Mouse (Mus musculus) brain, adult 2 months (tissue): ENCODE measurements at regions not wholly inside any gene's neighbourhood (a gene's known extent, or its start where the extent isn't known, plus 50 kb on each side); places are given as distances from the start of the nearest gene placed in this dataset.

ENCODE experiments used
- DNase-seq: peaks from one replicate; pipeline ENCODE4 v3.0.0; 2011; ENCODE audit warnings: low read depth, low spot score

GRCm38 (mm10) chr13:31240546-31240945 is 266.5 kb downstream of the Gm5447 start:
- DNase-seq: no peak

DNA sequence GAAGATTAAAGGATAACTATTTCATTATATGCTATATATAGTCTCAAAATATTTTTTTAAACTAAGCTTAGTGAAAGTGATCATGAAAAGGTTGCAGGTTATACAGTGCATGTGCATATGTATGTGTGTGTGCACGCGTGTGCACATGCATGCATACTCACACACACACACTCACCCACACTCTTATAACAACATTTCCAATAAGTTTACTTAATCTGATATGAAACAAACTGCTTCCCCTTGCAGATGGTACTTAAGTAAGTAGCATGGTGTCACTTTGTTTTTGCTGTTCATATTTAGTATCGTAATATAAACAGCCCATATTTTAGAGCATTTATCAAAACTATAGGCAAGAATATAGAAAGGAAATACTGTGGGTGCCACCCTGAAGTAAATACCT is 275.0 kb downstream of the Gm5447 start:
- DNase-seq: no peak

GRCm38 (mm10) chr13:31249525-31249924 is 275.5 kb downstream of the Gm5447 start:
- DNase-seq: peak; percentile 80

GRCm38 (mm10) chr13:31254016-31254415 is 280.0 kb downstream of the Gm5447 start:
- no peak for DNase-seq

- no peak for DNase-seq
These were observed 280.7 kb downstream of the Gm5447 start for GRCm38 (mm10) chr13:31254744-31255143.

DNA sequence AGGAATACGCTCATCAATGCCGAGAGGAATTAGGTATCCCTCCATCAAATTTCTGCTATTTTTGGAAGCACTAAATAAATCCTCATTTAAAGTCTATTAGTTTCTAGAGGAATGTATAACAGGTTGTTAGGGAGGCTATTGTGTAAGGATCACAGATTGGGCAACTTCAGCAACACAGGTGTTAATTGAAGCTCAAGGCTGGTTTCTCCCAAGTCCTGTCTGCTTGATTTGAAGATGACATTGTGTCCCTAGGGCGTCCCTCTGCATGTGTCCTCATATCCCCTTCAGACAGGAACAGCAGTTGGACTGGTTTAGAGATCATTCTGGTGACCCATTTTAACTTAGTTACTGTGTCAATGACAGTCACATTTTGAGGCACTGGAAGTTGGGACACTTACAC is 281.5 kb downstream of the Gm5447 start:
- no peak for DNase-seq

DNA sequence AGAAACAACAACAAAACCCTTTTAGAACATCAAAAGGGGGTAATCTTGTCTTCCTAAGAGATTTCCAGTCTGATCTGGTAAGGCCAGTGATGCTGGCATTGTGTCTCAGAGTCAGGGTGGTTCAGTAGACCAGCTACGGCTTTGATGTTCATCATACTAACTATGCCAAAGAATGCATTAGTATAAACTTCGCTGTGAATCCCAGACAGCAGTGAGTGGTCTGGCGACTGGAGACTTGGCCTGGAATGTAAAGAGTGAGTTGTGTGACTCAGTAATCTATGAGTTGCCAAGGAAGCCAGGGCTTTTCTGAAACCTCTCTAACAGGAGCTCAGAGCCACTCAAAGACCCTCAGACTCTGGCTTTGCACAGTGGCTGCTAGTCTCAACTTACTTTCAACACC is 288.1 kb upstream of the Foxq1 start:
- no peak for DNase-seq

- DNase-seq: no peak
These were observed 279.8 kb upstream of the Foxq1 start for GRCm38 (mm10) chr13:31276005-31276644.

- no peak for DNase-seq
These were observed 265.3 kb upstream of the Foxq1 start for GRCm38 (mm10) chr13:31290630-31291029.

DNA sequence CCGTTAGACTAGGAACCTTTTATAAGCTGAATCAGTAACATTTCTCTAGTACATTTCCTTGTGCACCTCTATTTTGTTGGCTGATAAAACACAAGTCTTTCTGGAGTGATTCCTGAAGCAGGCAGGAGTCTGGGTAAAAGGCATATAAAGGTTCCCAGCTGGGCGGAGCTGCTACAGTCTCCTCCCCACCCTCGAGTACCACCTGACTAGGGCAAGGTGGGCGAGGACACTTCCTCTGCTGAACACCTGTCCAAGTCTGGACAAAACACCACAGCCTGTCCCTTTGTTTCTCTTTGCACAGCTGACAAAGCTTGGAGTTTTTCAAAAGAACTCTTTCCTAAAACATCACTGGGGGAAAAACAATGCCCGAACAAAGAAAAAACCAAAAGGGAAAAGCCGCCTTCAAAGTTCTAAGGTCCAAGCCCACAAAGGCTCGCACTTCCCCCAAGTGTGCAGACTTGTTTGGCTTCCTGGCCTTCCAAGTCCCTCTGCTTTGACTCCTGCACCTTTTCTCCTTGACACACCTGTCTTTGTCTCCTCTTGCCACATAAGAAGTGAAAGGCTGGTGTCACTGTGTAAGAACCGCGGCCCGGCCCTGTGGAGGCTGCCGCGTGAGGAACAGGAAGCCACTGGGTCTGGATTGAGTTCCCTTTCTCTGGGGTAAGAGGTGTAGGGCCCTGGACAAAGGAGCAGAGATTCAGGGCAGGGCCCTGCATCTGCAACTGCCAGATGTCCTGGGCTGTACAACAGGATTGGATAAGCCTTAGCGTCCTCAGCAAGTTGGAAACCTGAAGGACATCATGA is 263.1 kb upstream of the Foxq1 start:
- DNase-seq: no peak

GRCm38 (mm10) chr13:31294011-31294410 is 261.9 kb upstream of the Foxq1 start:
- no peak for DNase-seq

DNA sequence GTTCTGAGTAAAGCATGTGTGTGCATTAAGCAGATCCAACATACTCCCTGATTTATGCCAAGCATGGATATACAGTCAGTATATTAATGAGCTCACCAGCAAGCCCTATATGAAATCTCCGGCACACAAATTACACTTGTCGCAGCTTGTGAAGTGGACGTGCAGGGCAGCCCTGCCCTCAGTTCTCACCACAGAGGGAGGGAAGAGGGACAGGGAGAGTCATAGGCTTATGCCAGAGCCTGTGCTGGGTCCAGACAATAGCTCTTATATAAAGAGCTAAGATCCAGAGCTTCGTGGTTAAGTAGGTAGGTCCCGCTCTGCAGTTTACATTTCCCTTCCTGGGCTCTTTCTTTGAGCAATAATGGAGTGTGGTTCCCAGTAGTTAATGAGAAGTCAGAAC is 252.7 kb upstream of the Foxq1 start:
- no peak for DNase-seq

DNA sequence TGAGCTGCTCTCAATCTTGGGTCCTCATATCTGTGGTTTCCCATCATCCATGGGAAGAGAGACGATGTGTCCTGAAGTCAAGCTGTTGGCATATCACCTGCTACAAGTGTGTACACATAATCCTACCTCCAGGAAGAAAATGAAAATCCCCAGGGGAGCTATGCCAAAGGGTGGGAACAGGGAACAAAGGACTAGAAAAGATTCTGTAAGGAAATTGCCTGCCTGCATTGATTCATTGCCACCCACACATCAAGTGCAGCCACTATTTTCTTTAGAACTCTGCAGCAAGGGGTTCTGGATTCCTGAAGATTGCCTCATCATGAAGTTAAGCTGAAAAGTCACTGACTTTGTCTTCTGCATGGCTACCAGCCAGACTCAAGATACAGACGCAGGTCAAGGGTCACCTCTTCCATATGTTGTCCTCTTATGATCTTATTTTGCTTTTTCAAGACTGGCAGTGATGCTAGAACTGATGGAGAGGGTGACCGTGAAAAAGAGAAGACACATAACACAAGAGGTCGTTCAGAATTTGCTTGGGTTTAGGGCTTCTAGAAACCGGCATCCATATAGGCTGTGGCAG is 251.6 kb upstream of the Foxq1 start:
- DNase-seq: peak; percentile 15

- no peak for DNase-seq
These were observed 246.8 kb upstream of the Foxq1 start for GRCm38 (mm10) chr13:31309083-31309621.

DNA sequence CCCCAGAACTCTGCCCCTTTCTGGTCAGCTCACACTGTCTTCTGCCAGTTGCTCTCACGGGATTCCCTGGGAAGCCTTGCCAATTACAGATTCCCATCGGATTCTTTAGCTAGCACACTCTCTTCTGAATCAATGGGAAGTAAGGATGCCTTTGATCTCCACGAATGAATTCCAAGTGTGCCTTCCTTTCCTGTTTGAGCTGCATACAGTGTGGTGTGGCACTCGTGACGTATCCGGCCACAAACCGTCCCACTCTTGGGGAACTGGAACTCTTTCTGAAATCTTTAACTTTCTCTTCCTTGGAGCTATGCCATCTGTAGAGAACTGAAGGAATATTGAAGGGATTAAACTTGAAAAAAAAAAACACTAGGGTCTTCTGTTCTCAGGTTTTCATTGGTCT is 243.2 kb upstream of the Foxq1 start:
- DNase-seq: no peak

DNA sequence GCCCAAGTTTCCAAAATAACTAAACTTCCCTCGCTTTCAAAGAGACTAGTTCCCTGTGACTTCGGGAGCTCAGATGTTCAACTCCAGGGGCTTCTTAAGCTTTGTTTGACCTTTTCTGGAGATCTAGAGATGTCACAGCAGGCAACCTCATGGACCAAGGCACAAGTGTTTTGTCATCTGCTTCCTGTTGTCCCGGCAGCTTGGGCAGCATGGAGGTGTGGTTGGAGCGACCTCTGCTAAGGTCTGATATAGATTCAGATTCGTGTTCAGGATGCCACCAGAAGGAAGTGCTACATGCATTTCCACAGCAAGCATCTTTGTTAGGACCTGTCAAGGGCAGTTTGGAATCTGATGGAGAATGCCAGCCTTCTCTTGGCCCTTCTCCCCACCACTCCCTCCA is 242.1 kb upstream of the Foxq1 start:
- DNase-seq: no peak

DNA sequence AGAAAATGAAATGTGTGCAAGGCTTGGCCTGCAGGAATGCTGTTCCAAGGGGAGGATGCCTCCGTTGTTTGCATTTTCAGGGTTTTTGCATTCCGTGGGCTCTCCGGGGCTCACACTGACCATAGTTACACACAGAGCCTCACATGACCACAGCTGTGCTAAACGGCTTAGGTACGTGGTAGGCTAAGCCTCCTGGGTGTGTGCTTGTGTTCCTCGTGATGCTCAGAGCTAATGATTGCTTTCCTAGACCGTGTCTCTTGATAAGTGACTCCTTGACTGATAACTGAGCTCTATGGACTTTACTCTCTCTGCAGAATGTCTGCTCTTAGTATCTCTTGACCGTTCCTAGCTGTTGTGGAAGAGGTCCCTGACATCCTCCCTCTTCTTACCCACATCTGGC is 238.9 kb upstream of the Foxq1 start:
- DNase-seq: no peak

- no peak for DNase-seq
These were observed 237.9 kb upstream of the Foxq1 start for GRCm38 (mm10) chr13:31318008-31318407.

DNA sequence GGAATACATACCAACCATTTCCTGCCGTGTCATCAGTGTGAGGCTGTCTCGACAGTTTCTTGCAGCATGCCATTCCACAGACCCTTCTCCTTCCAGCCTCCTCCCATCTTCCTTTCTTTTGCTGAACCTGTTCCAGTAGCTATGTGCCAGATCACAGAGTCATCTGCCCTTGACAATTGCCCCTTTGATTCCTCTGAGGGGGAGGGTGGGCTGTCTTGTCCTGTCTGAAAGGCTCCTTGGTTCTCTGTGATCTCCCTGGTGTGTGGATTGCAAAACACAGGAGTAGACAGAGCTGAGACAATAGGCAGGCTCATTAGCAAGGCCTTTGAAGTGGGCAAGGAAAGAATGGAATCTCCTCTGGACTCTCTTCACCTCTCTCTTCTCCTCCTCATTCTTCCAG is 234.5 kb upstream of the Foxq1 start:
- peak; percentile 8 for DNase-seq

GRCm38 (mm10) chr13:31326269-31326851 is 229.6 kb upstream of the Foxq1 start:
- DNase-seq: no peak

DNA sequence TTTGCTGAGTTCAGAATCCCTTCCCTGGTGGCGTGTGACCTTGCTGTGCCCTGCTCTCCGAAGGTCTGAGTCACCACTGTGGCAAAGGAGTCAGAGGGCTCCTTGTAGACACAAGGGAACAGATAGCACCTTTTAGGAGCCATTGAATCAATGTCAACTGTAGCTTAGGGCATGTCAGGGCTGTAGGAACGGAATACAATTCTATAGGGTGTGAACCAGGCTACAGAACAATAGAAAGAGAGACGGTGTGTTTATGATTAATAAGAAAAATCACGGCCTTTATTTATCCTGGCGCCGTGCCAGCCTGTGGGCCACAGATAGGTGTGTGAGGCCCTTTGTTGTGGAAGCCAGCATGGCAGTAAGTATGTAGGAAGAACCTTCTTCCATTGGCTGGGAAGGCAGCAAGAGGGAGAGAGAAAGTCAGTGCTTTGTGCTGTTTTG is 228.4 kb upstream of the Foxq1 start:
- DNase-seq: no peak

DNA sequence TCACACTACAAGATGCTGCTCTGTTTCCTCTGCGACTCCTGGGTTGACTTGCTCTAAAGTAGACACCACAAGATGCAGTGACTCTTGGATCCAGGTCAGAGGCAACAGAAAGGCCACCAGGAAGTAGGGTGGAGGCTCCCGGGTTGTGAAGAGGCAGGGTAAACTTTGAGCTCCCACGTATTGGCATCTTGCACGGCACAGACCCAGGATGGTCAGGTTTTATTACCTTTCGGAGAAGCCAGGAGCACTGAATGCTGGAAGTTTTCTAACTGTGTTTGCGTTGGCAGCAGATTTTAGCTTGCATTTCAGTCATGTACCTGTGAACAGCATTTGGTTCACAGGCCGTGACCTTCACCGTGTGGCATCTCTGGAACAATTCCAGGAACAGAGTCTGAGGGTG is 227.2 kb upstream of the Foxq1 start:
- DNase-seq: no peak
